Mouse (Mus musculus): ENCODE measurements around the gene Cx3cl1. TPM values are rescaled to one million over a fixed set of nuclear protein-coding genes. Genes with fewer than 3 reads are reported as not detected.
A peak's percentile ranks its signal among the peaks of the same experiment; 100 is the strongest.

Gene Cx3cl1
- total and polyA plus RNA-seq, 3 experiments, result 0.38 TPM; not detected in 2

GRCm38 (mm10) chr8:94781155-94781837 is 9.5 kb downstream of the Cx3cl1 start:
- ATAC-seq (ENCODE audit: extremely low read depth, insufficient number of reproducible peaks, low FRiP score, poor library complexity, severe bottlenecking) (no peak), DNase-seq (ENCODE audit: low spot score) (no peak)
- no peaks in the 10 kb centered on the region for H3K36me3 ChIP-seq (replicated peaks)
- no peaks in the 10 kb centered on the region for H3K9me3 ChIP-seq (replicated peaks)
- TF ChIP-seq GATA1 (IDR thresholded peaks at IDR 0.05; ENCODE audit: borderline replicate concordance, low read length), result no peak
- TF ChIP-seq CTCF (IDR thresholded peaks at IDR 0.05; ENCODE audit: low read depth, low read length), result no peak
- TF ChIP-seq POLR2AphosphoS5 (IDR thresholded peaks at IDR 0.05; ENCODE audit: insufficient replicate concordance, low read depth, low read length), result no peak
- no peak for TF ChIP-seq GATA2 (IDR thresholded peaks at IDR 0.05; ENCODE audit: borderline replicate concordance, low read depth, low read length)
- no peak for TF ChIP-seq TAL1 (conservative IDR thresholded peaks at IDR 0.05; ENCODE audit: low read depth, low read length)
- peaks cover 30% of the 10 kb centered on the region for H3K27me3 ChIP-seq (ENCODE audit: insufficient read depth, low read length)
- no peak overlapping the region for H3K4me3 ChIP-seq (ENCODE audit: low read depth, low read length)
- no peaks in the 10 kb centered on the region; the same call in 1 of the 2 replicates for H3K4me1 ChIP-seq (ENCODE audit: insufficient read depth, low read depth, low read length)

DNA sequence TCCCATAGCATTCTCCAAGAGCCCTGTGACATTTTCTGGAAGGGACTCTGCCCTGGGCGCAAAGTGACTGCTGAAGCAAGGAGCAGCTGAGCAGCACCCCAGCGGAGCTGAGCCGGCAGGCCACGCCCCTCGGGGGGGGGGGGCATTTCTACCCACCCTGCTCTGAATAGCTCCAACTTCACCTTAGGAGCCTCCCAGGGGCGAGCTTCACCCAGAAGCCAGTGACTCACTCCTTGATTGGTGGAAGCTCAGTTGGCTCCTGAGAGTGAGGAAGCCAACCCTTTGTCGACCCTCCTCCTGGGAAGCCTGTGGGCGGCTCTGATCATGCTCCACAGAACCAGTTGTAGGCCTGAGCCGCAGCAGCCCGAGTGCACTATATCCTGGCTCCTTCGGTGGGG is 10.0 kb downstream of the Cx3cl1 start:
- DNase-seq (ENCODE audit: low spot score) (no peak), ATAC-seq (ENCODE audit: extremely low read depth, insufficient number of reproducible peaks, low FRiP score, poor library complexity, severe bottlenecking) (no peak)
- no peak overlapping the region for H3K4me3 ChIP-seq (ENCODE audit: low read depth, low read length)
- no peaks in the 10 kb centered on the region for H3K9me3 ChIP-seq (replicated peaks)
- TF ChIP-seq GATA1 (IDR thresholded peaks at IDR 0.05; ENCODE audit: borderline replicate concordance, low read length) (no peak), TAL1 (conservative IDR thresholded peaks at IDR 0.05; ENCODE audit: low read depth, low read length) (no peak), POLR2AphosphoS5 (IDR thresholded peaks at IDR 0.05; ENCODE audit: insufficient replicate concordance, low read depth, low read length) (no peak), GATA2 (IDR thresholded peaks at IDR 0.05; ENCODE audit: borderline replicate concordance, low read depth, low read length) (no peak), CTCF (IDR thresholded peaks at IDR 0.05; ENCODE audit: low read depth, low read length) (no peak)
- no peaks in the 10 kb centered on the region for H3K36me3 ChIP-seq (replicated peaks)
- peaks cover 35% of the 10 kb centered on the region for H3K27me3 ChIP-seq (ENCODE audit: insufficient read depth, low read length)
- no peaks in the 10 kb centered on the region; the same call in 1 of the 2 replicates for H3K4me1 ChIP-seq (ENCODE audit: insufficient read depth, low read depth, low read length)

GRCm38 (mm10) chr8:94783890-94784289 is 12.1 kb downstream of the Cx3cl1 start:
- Histone ChIP-seq H3K4me3 (ENCODE audit: low read depth, low read length) (no peak overlapping the region), H3K36me3 (replicated peaks) (no peaks in the 10 kb centered on the region), H3K9me3 (replicated peaks) (no peaks in the 10 kb centered on the region), H3K4me1 (ENCODE audit: insufficient read depth, low read depth, low read length) (peaks cover 10% of the 10 kb centered on the region), H3K27me3 (ENCODE audit: insufficient read depth, low read length) (peaks cover 36% of the 10 kb centered on the region)
- no peak for DNase-seq (ENCODE audit: low spot score)
- no peak for ATAC-seq (ENCODE audit: extremely low read depth, insufficient number of reproducible peaks, low FRiP score, poor library complexity, severe bottlenecking)
- TF ChIP-seq GATA2 (IDR thresholded peaks at IDR 0.05; ENCODE audit: borderline replicate concordance, low read depth, low read length) (no peak), CTCF (IDR thresholded peaks at IDR 0.05; ENCODE audit: low read depth, low read length) (no peak), GATA1 (IDR thresholded peaks at IDR 0.05; ENCODE audit: borderline replicate concordance, low read length) (no peak)

DNA sequence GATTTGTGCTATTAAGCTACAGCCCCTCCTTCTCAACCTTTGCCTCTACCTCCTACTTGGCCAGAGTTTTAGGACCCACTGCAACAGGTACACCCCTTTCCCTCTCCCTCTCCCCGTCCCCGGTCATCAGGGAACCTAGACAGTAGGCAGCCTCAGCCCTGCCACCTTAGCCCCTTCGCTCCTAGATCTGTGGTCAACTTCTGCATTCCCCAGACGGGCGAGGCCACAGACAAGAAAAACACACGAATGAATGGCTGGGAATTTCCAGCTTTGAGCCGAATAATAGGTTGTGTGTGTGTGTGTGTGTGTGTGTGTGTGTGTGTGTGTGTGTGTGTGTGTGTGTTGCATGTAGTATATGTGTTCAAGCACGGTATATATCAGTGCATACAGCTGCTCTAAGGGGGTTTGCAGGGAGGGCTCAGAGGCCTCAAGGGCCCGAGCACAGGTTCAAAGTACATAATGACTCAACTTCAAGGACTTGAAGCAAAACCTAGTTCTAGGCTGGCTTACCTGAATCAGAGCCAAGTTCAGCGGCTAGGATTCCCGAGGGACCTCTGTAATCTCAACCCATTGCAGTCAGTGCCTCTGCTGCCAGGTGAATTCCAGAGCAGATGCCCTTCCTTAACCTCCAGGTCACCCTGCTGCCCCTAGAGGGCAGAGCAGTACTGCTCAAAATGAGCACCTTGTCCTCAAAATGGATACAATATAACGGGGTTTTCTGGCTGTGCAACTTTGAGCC is 13.6 kb downstream of the Cx3cl1 start:
- no peak for TF ChIP-seq GATA2 (IDR thresholded peaks at IDR 0.05; ENCODE audit: borderline replicate concordance, low read depth, low read length)
- no peak for TF ChIP-seq TAL1 (conservative IDR thresholded peaks at IDR 0.05; ENCODE audit: low read depth, low read length)
- no peak for TF ChIP-seq CTCF (IDR thresholded peaks at IDR 0.05; ENCODE audit: low read depth, low read length)
- no peak for TF ChIP-seq POLR2AphosphoS5 (IDR thresholded peaks at IDR 0.05; ENCODE audit: insufficient replicate concordance, low read depth, low read length)
- no peak for TF ChIP-seq GATA1 (IDR thresholded peaks at IDR 0.05; ENCODE audit: borderline replicate concordance, low read length)
- Histone ChIP-seq H3K4me3 (ENCODE audit: low read depth, low read length) (no peak overlapping the region), H3K36me3 (replicated peaks) (no peaks in the 10 kb centered on the region), H3K9me3 (replicated peaks) (no peaks in the 10 kb centered on the region), H3K4me1 (ENCODE audit: insufficient read depth, low read depth, low read length) (peaks cover 10% of the 10 kb centered on the region), H3K27me3 (ENCODE audit: insufficient read depth, low read length) (peaks cover 34% of the 10 kb centered on the region)
- DNase-seq (ENCODE audit: low spot score), result peak; percentile 51
- no peak; the same call in 1 of the 2 replicates for ATAC-seq (ENCODE audit: extremely low read depth, insufficient number of reproducible peaks, low FRiP score, poor library complexity, severe bottlenecking)

GRCm38 (mm10) chr8:94785995-94786595 is 14.3 kb downstream of the Cx3cl1 start:
- Histone ChIP-seq H3K36me3 (replicated peaks) (no peaks in the 10 kb centered on the region), H3K27me3 (ENCODE audit: insufficient read depth, low read length) (peaks cover 34% of the 10 kb centered on the region), H3K9me3 (replicated peaks) (no peaks in the 10 kb centered on the region), H3K4me3 (ENCODE audit: low read depth, low read length) (no peak overlapping the region), H3K4me1 (ENCODE audit: insufficient read depth, low read depth, low read length) (peaks cover 10% of the 10 kb centered on the region)
- no peak for DNase-seq (ENCODE audit: low spot score)
- no peak for ATAC-seq (ENCODE audit: extremely low read depth, insufficient number of reproducible peaks, low FRiP score, poor library complexity, severe bottlenecking)
- TF ChIP-seq GATA2 (IDR thresholded peaks at IDR 0.05; ENCODE audit: borderline replicate concordance, low read depth, low read length), result no peak
- TF ChIP-seq GATA1 (IDR thresholded peaks at IDR 0.05; ENCODE audit: borderline replicate concordance, low read length), result no peak
- no peak for TF ChIP-seq POLR2AphosphoS5 (IDR thresholded peaks at IDR 0.05; ENCODE audit: insufficient replicate concordance, low read depth, low read length)
- TF ChIP-seq TAL1 (conservative IDR thresholded peaks at IDR 0.05; ENCODE audit: low read depth, low read length), result no peak
- no peak for TF ChIP-seq CTCF (IDR thresholded peaks at IDR 0.05; ENCODE audit: low read depth, low read length)
